Mouse (Mus musculus) testis, adult 2 months (tissue): Measurements from ENCODE around the gene Arl8b.

Source experiments
- CTCF ChIP-seq: fragments of 200-500 bp; IDR thresholded peaks from 2 replicates; pipeline ENCODE4 v1.5.1; 2012; ENCODE audit warnings: low read depth, mild to moderate bottlenecking, inconsistent platforms, low read length, moderate library complexity; ENCODE audit not compliant: control insufficient read depth, insufficient read depth, insufficient replicate concordance
- POLR2A ChIP-seq: fragments of 200-500 bp; IDR thresholded peaks from 2 replicates; pipeline ENCODE4 v1.6.1; 2012; ENCODE audit warnings: low read depth, mild to moderate bottlenecking, inconsistent platforms, low read length, moderate library complexity; ENCODE audit not compliant: control insufficient read depth

- TF ChIP-seq CTCF (no peak), POLR2A (no peak)
Observed at GRCm38 (mm10) chr6:108871251-108871650, 88.4 kb downstream of the Arl8b start.
